Mouse (Mus musculus): ENCODE measurements around the gene Myrip.

Gene Myrip

GRCm38 (mm10) chr9:120398289-120398688 is 97.0 kb downstream of the Myrip start:
- no peak for DNase-seq

GRCm38 (mm10) chr9:120399537-120399936 is 98.2 kb downstream of the Myrip start:
- peak; percentile 7 for DNase-seq

- no peak for DNase-seq
These were observed 101.1 kb downstream of the Myrip start for GRCm38 (mm10) chr9:120402368-120402767.

GRCm38 (mm10) chr9:120403661-120404060 is 102.3 kb downstream of the Myrip start:
- DNase-seq, result no peak

GRCm38 (mm10) chr9:120409663-120410181 is 108.4 kb downstream of the Myrip start:
- no peak for DNase-seq

- DNase-seq, result peak; percentile 54
These were observed 109.1 kb downstream of the Myrip start for GRCm38 (mm10) chr9:120410421-120410820.

GRCm38 (mm10) chr9:120415504-120415903 is 114.2 kb downstream of the Myrip start:
- DNase-seq, result peak; percentile 81

GRCm38 (mm10) chr9:120416151-120416550 is 114.8 kb downstream of the Myrip start:
- no peak for DNase-seq

GRCm38 (mm10) chr9:120416729-120417128 is 115.4 kb downstream of the Myrip start:
- no peak for DNase-seq

- DNase-seq, result no peak
These were observed 117.3 kb downstream of the Myrip start for GRCm38 (mm10) chr9:120418582-120418981.

GRCm38 (mm10) chr9:120424567-120424966 is 123.3 kb downstream of the Myrip start:
- no peak for DNase-seq

- DNase-seq, result peak; percentile 66
These were observed 124.5 kb downstream of the Myrip start for GRCm38 (mm10) chr9:120425768-120426167.

- no peak for DNase-seq
These were observed 126.9 kb downstream of the Myrip start for GRCm38 (mm10) chr9:120428181-120428580.

- peak; percentile 74 for DNase-seq
These were observed 132.4 kb downstream of the Myrip start for GRCm38 (mm10) chr9:120433747-120434146.

- DNase-seq, result no peak
These were observed 134.5 kb downstream of the Myrip start for GRCm38 (mm10) chr9:120435841-120436240.

- no peak for DNase-seq
These were observed 135.5 kb downstream of the Myrip start for GRCm38 (mm10) chr9:120436854-120437253.

- no peak for DNase-seq
These were observed 136.1 kb downstream of the Myrip start for GRCm38 (mm10) chr9:120437266-120437876.

- DNase-seq, result no peak
These were observed 137.0 kb downstream of the Myrip start for GRCm38 (mm10) chr9:120438350-120438749.

- no peak for DNase-seq
These were observed 137.5 kb downstream of the Myrip start for GRCm38 (mm10) chr9:120438781-120439180.

- no peak for DNase-seq
These were observed 143.3 kb downstream of the Myrip start for GRCm38 (mm10) chr9:120444642-120445041.

GRCm38 (mm10) chr9:120449696-120450329 is 148.5 kb downstream of the Myrip start:
- DNase-seq, result no peak

- no peak for DNase-seq
These were observed 154.7 kb downstream of the Myrip start for GRCm38 (mm10) chr9:120455768-120456655.

GRCm38 (mm10) chr9:120470431-120470830 is 169.1 kb downstream of the Myrip start:
- no peak for DNase-seq

Data from thymus, postnatal 25 days (tissue).